Mouse (Mus musculus) C2C12 (cell line): ENCODE results near the gene Nck2. TPM values are rescaled to one million over a fixed set of nuclear protein-coding genes. Genes with fewer than 3 reads are reported as not detected.

ENCODE experiments used
- H3K27me3 ChIP-seq: one replicate; pipeline ENCODE4 v1.6.1; 2011; ENCODE audit not compliant: control insufficient read depth, insufficient read depth, insufficient read length
- H3K36me3 ChIP-seq: one replicate; pipeline ENCODE4 v1.6.1; 2011; ENCODE audit not compliant: control insufficient read depth, insufficient read depth
- H3K4me3 ChIP-seq: one replicate; pipeline ENCODE4 v1.5.1; 2011; ENCODE audit warnings: mild to moderate bottlenecking, control low read depth; ENCODE audit not compliant: poor library complexity, insufficient read depth, severe bottlenecking
- H3K79me2 ChIP-seq: one replicate; pipeline ENCODE4 v1.6.1; 2011; ENCODE audit not compliant: control insufficient read depth, insufficient read depth
- H3K79me3 ChIP-seq: one replicate; pipeline ENCODE4 v1.6.1; 2011; ENCODE audit warnings: low read depth, control low read depth
- H3ac ChIP-seq: one replicate; pipeline ENCODE3; 2011; ENCODE audit warnings: low read depth; ENCODE audit not compliant: control insufficient read depth, insufficient read length
- CEBPB ChIP-seq: IDR thresholded peaks from one replicate; pipeline ENCODE4 v1.6.1; 2011; ENCODE audit warnings: low read depth, mild to moderate bottlenecking, control low read depth, moderate library complexity
- CTCF ChIP-seq: IDR thresholded peaks from one replicate; pipeline ENCODE4 v1.5.1; 2011; ENCODE audit not compliant: control insufficient read depth, insufficient read depth, insufficient read length
- FOSL1 ChIP-seq: IDR thresholded peaks from one replicate; pipeline ENCODE4 v1.8.0; 2011; ENCODE audit warnings: mild to moderate bottlenecking, low read length; ENCODE audit not compliant: poor library complexity, insufficient read depth, severe bottlenecking
- MAX ChIP-seq: IDR thresholded peaks from one replicate; pipeline ENCODE4 v1.6.1; 2011; ENCODE audit warnings: mild to moderate bottlenecking, control low read depth
- MYOD1 ChIP-seq: IDR thresholded peaks from one replicate; pipeline ENCODE4 v1.6.1; 2011; ENCODE audit warnings: low read depth; ENCODE audit not compliant: control insufficient read depth, insufficient read length
- MYOG ChIP-seq: IDR thresholded peaks from one replicate; pipeline ENCODE4 v1.6.1; 2011; ENCODE audit not compliant: control insufficient read depth, insufficient read length; ENCODE audit errors: extremely low read depth
- USF1 ChIP-seq: IDR thresholded peaks from one replicate; pipeline ENCODE4 v1.6.1; 2011; ENCODE audit warnings: low read depth, mild to moderate bottlenecking, control low read depth, moderate library complexity
- polyA plus RNA-seq: library from polyadenylated mRNA; unstranded; fragments of >200 nt; fragmentation: generic; extraction: Trizol; gene quantifications from one replicate; pipeline ENCODE4 v1.2.1, GENCODE M21; 2012; ENCODE audit warnings: missing spikeins

Gene Nck2
- polyA plus RNA-seq, 1 experiment, result 18.0 TPM

DNA sequence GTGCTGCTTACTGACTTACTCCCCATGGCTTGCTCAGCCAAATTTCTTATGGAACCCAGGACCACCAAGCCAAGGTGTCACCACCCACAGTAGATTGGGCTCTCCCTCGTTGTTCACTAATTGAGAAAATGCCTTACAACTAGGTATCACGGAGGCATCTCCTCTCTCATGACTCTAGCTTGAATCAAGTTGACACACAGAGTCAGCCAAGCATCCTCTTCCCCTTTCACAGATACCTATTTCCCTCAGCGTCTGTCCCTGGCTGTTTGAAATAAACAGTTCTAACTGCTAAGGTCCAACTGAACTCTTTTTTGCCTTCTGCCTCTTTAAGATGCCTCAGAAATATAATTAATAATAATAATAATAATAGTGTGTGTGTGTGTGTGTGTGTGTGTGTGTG lies 148.7 kb downstream of the Nck2 start:
- H3K36me3 ChIP-seq, result no peaks in the 10 kb centered on the region
- H3ac ChIP-seq, result no peak overlapping the region
- H3K79me3 ChIP-seq, result no peaks in the 10 kb centered on the region
- no peak overlapping the region for H3K4me3 ChIP-seq
- H3K79me2 ChIP-seq, result no peaks in the 10 kb centered on the region
- no peaks in the 10 kb centered on the region for H3K27me3 ChIP-seq
- TF ChIP-seq FOSL1 (no peak), CEBPB (no peak), USF1 (no peak), MAX (no peak), MYOD1 (no peak)

DNA sequence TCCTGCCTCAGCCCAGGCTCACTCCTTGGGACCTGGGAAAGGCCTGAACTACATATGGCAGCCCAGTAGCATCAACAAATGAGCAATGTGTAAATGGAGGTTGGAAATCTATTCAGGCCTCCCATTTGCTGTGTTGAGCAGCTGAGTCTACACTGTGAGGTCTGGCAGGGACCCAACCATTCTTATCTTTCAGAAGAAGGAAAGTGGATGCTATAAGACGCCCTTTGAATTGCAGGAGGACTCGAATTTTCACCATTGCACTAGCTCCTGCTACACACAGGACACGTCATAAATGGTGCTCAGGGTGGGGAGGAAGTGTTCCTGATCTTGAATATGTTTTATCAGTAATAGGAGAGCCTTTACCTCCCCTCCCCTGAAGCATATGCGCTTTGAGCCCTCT lies 150.4 kb downstream of the Nck2 start:
- no peak for TF ChIP-seq MAX
- TF ChIP-seq FOSL1, result no peak
- no peak for TF ChIP-seq MYOD1
- no peak for TF ChIP-seq CEBPB
- TF ChIP-seq CTCF, result no peak
- no peak for TF ChIP-seq USF1
- TF ChIP-seq MYOG, result no peak
- Histone ChIP-seq H3K79me3 (no peaks in the 10 kb centered on the region), H3K36me3 (no peaks in the 10 kb centered on the region), H3K4me3 (no peak overlapping the region), H3K79me2 (no peaks in the 10 kb centered on the region), H3ac (no peak overlapping the region), H3K27me3 (no peaks in the 10 kb centered on the region)

DNA sequence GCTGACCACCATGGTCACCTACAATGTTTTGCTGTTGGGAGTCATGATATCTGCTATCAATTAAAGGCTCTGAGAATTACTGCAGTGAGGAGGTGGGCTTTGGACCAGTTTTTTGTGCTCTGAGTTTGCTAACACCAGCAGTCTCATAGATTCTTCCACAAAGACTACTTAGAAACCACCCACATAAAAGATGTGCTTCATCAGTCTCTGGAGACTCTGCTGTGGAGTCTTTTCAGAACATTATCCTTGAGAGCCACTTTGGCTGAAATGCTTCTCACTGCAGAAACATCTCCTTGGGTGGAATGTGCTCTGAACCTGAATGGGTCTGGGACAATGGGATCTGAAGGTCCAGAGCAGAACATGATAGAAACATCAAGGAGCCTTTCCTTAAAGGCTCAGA lies 153.4 kb downstream of the Nck2 start:
- TF ChIP-seq MYOG (no peak), MAX (no peak), CEBPB (no peak), USF1 (no peak), FOSL1 (no peak), CTCF (no peak), MYOD1 (no peak)
- H3K79me3 ChIP-seq, result no peaks in the 10 kb centered on the region
- H3K4me3 ChIP-seq, result no peak overlapping the region
- H3ac ChIP-seq, result no peak overlapping the region
- H3K79me2 ChIP-seq, result no peaks in the 10 kb centered on the region
- no peaks in the 10 kb centered on the region for H3K27me3 ChIP-seq
- H3K36me3 ChIP-seq, result no peaks in the 10 kb centered on the region

DNA sequence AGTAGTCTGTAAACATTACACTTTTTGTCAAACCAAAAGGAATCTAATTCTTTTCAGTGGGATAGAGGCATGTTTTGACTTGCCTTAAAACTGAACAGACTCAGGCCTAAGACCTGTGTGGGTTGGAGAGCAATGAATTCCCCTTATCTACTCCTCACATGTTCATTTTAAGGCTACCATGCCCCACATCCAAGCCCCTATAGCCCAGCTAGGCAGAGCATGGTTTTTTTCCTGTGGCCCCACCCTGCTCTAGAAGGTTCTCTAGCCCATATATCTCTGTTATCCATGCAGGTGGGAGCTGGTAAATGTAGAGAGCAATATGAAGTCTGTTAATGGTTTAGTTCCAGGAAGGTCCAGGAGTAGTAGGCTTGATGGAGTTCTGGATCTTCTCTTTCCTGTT lies 155.1 kb downstream of the Nck2 start:
- Histone ChIP-seq H3K36me3 (no peaks in the 10 kb centered on the region), H3K4me3 (no peak overlapping the region), H3K27me3 (no peaks in the 10 kb centered on the region), H3K79me3 (no peaks in the 10 kb centered on the region), H3K79me2 (no peaks in the 10 kb centered on the region), H3ac (no peak overlapping the region)
- TF ChIP-seq CEBPB (no peak), MYOD1 (no peak), FOSL1 (no peak), MYOG (no peak), MAX (no peak), CTCF (no peak), USF1 (no peak)

DNA sequence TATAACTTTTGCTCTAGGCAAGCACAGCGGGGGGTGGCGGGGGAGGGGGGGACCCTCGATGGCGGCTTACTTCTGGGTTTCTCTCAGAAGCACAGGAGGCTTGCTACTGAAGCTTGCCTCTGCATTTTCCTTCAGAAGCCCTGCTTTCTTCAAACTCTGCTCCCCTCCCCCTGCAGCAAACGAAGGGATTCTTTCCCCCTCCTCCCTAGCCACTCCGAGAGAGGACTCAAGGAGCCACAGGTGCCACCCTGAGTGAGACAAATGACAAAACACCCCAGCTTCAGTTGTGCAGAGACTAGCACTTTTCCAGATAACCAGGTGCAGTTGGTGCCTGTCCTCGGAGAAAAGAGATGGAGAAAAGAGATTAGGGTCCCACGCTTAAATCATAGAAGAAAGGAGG lies 156.7 kb downstream of the Nck2 start:
- H3ac ChIP-seq, result no peak overlapping the region
- H3K27me3 ChIP-seq, result no peaks in the 10 kb centered on the region
- no peaks in the 10 kb centered on the region for H3K79me2 ChIP-seq
- TF ChIP-seq MYOD1 (no peak), FOSL1 (no peak), MAX (no peak), USF1 (no peak), MYOG (no peak), CTCF (no peak), CEBPB (no peak)
- no peak overlapping the region for H3K4me3 ChIP-seq
- H3K79me3 ChIP-seq, result no peaks in the 10 kb centered on the region
- H3K36me3 ChIP-seq, result no peaks in the 10 kb centered on the region

DNA sequence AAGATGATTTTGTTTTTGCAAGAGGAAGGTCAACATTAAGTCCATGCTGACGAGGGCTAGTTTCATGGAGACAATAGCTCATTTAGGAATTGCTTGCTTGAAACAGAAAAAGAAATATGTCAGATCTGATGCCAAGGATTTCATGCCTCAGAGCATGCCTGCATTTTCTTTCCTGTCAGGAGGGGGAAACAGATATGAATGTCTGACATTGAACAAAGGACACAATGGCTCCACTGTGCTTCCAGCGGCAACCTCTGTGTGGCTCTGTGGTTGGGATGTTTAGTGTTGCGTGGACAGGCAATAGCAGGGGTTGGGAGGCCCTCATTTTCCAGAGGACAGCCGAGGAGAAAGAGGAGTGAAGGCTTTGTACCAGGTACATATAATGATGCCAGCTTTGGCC lies 171.6 kb downstream of the Nck2 start:
- TF ChIP-seq CTCF, result no peak
- TF ChIP-seq USF1, result no peak
- H3K79me3 ChIP-seq, result no peaks in the 10 kb centered on the region
- H3K27me3 ChIP-seq, result no peaks in the 10 kb centered on the region
- H3K4me3 ChIP-seq, result no peak overlapping the region
- H3K79me2 ChIP-seq, result no peaks in the 10 kb centered on the region
- H3ac ChIP-seq, result no peak overlapping the region
- no peaks in the 10 kb centered on the region for H3K36me3 ChIP-seq

Other genes starting within 250 kb of the Nck2 start
- gene Fhl2, start 247.6 kb upstream of the Nck2 start, polyA plus RNA-seq, result 135 TPM